Mouse (Mus musculus) liver, embryonic 13.5 days (tissue): ENCODE results near the gene Fam78a. TPM values are rescaled to one million over a fixed set of nuclear protein-coding genes. Genes with fewer than 3 reads are reported as not detected.

Source experiments
- ATAC-seq: fragments of 200-750 bp; cut with Nextera tagmentation; 2 replicates; pipeline ENCODE4 v1.8.0; 2017; ENCODE audit warnings: low read depth, mild to moderate bottlenecking, moderate number of reproducible peaks, moderate library complexity
- DNase-seq: peaks from one replicate; pipeline ENCODE4 v3.0.0; 2022
- H3K27ac ChIP-seq: fragments of 300-500 bp; sonication (generic); 2 replicates; pipeline ENCODE4 v1.5.1; 2015; ENCODE audit warnings: moderate library complexity, mild to moderate bottlenecking, inconsistent platforms
- H3K27me3 ChIP-seq: fragments of 300-500 bp; sonication (generic); 2 replicates; pipeline ENCODE4 v1.6.1; 2015; ENCODE audit warnings: mild to moderate bottlenecking, inconsistent platforms
- H3K36me3 ChIP-seq: fragments of 300-500 bp; sonication (generic); 2 replicates; pipeline ENCODE4 v1.6.1; 2015; ENCODE audit warnings: mild to moderate bottlenecking, inconsistent platforms
- H3K4me1 ChIP-seq: fragments of 300-500 bp; sonication (generic); replicated peaks from 2 replicates; pipeline ENCODE4 v1.6.1; 2015; ENCODE audit warnings: inconsistent platforms
- H3K4me2 ChIP-seq: fragments of 300-500 bp; sonication (generic); 2 replicates; pipeline ENCODE4 v1.6.1; 2015; ENCODE audit warnings: inconsistent platforms, mild to moderate bottlenecking, moderate library complexity
- H3K4me3 ChIP-seq: fragments of 300-500 bp; sonication (generic); replicated peaks from 2 replicates; pipeline ENCODE4 v1.5.1; 2015; ENCODE audit warnings: mild to moderate bottlenecking, inconsistent platforms
- H3K9ac ChIP-seq: fragments of 300-500 bp; sonication (generic); 2 replicates; pipeline ENCODE4 v1.6.1; 2015; ENCODE audit warnings: mild to moderate bottlenecking, inconsistent platforms
- H3K9me3 ChIP-seq: fragments of 300-500 bp; sonication (generic); replicated peaks from 2 replicates; pipeline ENCODE4 v1.6.1; 2016; ENCODE audit warnings: inconsistent platforms
- WGBS: fragments of 180-500 bp; shearing (Covaris S2); methylation state at CpG from one replicate; pipeline ENCODE4 v1.1.7; 2015; ENCODE audit not compliant: insufficient replicate concordance; 5-methylcytosine and 5-hydroxymethylcytosine counted together
- polyA plus RNA-seq: library from polyadenylated mRNA; unstranded; fragments of >200 nt; fragmentation: Nextera tagmentation; extraction: Ambion mirVana; gene quantifications from 2 replicates; pipeline ENCODE4 v1.2.1, GENCODE M21; 2015

Gene Fam78a
- polyA plus RNA-seq, 1 experiment from 2014 or later: 10.6 TPM

DNA sequence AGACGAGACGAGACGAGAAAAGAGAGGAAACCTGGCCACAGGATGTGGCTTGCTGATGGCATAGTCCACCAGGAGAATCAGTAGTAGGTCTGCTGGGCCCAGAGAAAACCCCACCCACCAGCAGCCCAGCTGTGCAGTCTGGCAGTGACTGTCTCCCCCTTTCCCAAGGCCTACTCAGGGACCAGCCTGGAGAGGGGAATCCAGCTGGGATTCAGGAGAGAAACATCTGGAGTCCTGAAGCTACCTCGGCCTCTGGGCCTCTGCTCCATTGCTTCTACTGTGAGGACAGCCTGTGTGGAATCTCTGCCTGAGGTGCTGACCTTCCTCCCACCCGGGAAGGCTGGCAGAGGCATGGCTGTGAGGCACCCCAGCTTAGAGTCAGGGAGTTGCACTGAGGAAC lies 36.5 kb upstream of the Fam78a start:
- H3K4me1 ChIP-seq: peaks cover 56% of the 10 kb centered on the region
- peak overlapping the region; percentile 70 for H3K9ac ChIP-seq
- H3K9me3 ChIP-seq: peaks cover 9% of the 10 kb centered on the region; the same call in 1 of the 2 replicates
- no peak for DNase-seq
- no peak overlapping the region for H3K4me3 ChIP-seq
- WGBS: 29% methylated on average over 5 of the region's 5 CpGs
- peak; percentile 52; the same call in 1 of the 2 replicates for ATAC-seq
- peak overlapping the region; percentile 43 for H3K4me2 ChIP-seq
- no peaks in the 10 kb centered on the region for H3K36me3 ChIP-seq
- H3K27ac ChIP-seq: peak overlapping the region; percentile 84
- no peaks in the 10 kb centered on the region for H3K27me3 ChIP-seq

DNA sequence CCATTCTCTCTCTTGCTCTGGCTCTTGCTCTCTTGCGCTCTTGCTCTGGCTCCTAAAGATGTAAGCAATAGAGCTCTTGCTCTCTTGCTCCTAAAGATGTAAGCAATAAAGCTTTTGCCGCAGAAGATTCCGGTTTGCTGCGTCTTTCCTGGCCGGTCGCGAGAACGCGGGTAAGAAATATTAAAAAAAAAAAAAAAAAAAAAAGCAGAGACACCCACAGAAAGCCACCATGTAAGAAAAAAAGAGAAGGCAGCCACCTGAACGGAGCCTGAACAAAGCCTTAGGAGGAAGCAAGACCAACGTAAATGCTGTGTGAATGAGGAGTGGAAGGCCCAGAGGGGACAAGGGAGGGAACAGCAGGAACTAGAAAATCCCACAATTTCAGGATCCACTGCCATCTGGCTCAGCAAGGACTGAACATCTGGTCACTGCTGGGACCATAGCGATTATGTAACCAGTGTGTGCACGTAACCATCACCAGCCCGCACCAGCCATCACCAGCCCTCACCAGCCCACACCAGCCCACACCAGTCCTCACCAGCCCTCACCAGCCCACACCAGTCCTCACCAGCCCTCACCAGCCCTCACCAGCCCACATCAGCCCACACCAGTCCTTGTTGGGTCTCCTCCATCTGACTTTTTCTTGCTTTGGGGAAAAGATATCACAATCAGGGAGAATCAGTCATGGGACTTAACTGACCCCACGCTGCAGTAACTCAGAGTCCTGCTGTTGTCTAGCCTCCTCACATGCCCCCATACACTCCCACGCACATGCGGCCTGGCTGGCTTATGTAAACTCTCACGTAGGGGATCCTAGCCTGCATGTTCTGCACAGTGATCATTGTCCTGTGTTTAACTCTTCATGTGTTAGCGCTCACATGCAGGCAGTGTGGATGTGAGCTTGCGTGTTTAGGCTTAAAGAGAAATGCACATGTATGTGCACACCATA lies 35.4 kb upstream of the Fam78a start:
- Histone ChIP-seq H3K9ac (peak overlapping the region; percentile 23; the same call in 1 of the 2 replicates), H3K27ac (peak overlapping the region; percentile 67), H3K36me3 (no peaks in the 10 kb centered on the region), H3K4me2 (peak overlapping the region; percentile 17; the same call in 1 of the 2 replicates), H3K9me3 (peaks cover 9% of the 10 kb centered on the region; the same call in 1 of the 2 replicates), H3K27me3 (no peaks in the 10 kb centered on the region), H3K4me1 (peaks cover 57% of the 10 kb centered on the region), H3K4me3 (no peak overlapping the region)
- DNase-seq (no peak), ATAC-seq (no peak)
- 87% methylated on average over 20 of the region's 20 CpGs for WGBS

DNA sequence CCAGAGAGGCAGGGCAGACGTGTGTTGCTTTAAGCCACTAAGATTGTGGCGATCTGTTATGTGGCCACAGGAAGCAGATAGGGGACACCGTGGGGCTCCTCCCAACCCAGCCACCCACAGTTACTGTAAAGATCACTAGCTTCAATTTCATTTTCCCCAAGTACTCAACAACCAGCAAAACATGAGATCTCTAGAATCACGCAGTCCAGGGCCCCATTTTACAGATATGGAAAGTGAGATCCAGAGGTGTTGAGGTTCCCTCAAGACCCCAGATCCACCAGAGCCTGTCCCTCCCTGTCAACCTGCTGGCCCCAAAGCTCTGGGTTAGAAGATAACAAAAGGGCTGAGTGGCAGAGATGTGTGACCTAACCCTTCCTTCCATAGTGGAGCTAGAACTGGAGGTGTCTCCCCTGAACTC lies 31.2 kb upstream of the Fam78a start:
- peak overlapping the region; percentile 53 for H3K4me2 ChIP-seq
- 17% methylated on average over 4 of the region's 4 CpGs for WGBS
- peaks cover 65% of the 10 kb centered on the region for H3K4me1 ChIP-seq
- peak overlapping the region; percentile 11; the same call in 1 of the 2 replicates for H3K4me3 ChIP-seq
- peak overlapping the region; percentile 96 for H3K27ac ChIP-seq
- H3K27me3 ChIP-seq: no peaks in the 10 kb centered on the region
- H3K36me3 ChIP-seq: no peaks in the 10 kb centered on the region
- peak; percentile 91 for ATAC-seq
- H3K9me3 ChIP-seq: peaks cover 9% of the 10 kb centered on the region; the same call in 1 of the 2 replicates
- peak; percentile 63 for DNase-seq
- peak overlapping the region; percentile 63 for H3K9ac ChIP-seq

DNA sequence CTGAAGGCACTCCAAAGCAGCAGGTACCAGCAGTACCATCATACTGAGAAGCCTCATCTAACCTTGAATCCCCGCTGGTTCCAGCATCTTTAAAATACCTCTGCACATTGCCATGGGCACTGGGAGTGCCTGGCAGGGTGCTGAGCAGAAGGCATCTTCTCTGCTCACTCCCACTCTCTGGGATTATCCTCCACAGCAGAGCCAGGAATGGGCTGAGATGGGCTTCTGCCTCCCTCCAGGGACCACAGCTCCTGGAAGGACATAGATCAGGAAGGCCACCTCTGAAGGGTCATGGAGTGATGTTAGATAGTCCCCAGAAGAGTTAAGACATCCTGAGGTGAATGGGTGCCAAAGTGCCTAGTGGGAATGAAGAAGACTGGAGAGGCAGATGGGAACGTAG lies 27.9 kb upstream of the Fam78a start:
- H3K9ac ChIP-seq: 0 out of 2 replicates have a peak overlapping the region, but pooled peaks have one; percentile 23
- WGBS: 81% methylated on average over 2 of the region's 2 CpGs

DNA sequence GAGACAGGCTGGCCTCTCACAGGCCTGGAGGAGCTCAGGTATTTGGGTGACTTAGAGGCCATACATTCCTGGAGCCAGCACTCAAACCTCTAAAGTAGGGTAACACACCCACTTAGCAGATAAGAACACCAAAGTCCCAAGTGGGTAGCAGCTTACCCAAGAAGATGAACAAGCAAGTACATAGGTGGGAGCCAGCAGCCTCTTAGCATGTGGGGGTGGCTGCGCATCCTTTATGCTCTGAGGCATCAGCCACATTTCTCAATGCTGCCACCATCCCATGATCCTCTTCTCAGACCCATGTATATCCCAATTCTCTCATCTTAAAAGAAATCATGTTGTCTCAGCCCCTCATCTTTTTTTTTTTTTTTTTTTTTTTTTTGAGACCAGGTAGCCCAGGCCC lies 26.6 kb upstream of the Fam78a start:
- H3K4me3 ChIP-seq: no peak overlapping the region
- 88% methylated on average over 1 of the region's 1 CpGs for WGBS
- no peaks in the 10 kb centered on the region for H3K9me3 ChIP-seq
- peaks cover 69% of the 10 kb centered on the region for H3K4me1 ChIP-seq
- peak overlapping the region; percentile 56 for H3K27ac ChIP-seq
- no peaks in the 10 kb centered on the region for H3K27me3 ChIP-seq
- H3K9ac ChIP-seq: peak overlapping the region; percentile 37; the same call in 1 of the 2 replicates
- DNase-seq: no peak
- no peak for ATAC-seq
- no peaks in the 10 kb centered on the region for H3K36me3 ChIP-seq
- no peak overlapping the region for H3K4me2 ChIP-seq

More for the DNA sequence above, 27.9 kb upstream of the Fam78a start:
- peak overlapping the region; percentile 96 for H3K27ac ChIP-seq
- H3K4me3 ChIP-seq: no peak overlapping the region
- peaks cover 63% of the 10 kb centered on the region for H3K4me1 ChIP-seq
- DNase-seq (no peak), ATAC-seq (no peak)
- H3K4me2 ChIP-seq: no peak overlapping the region
- H3K9me3 ChIP-seq: peaks cover 6% of the 10 kb centered on the region; the same call in 1 of the 2 replicates
- no peaks in the 10 kb centered on the region for H3K27me3 ChIP-seq
- H3K36me3 ChIP-seq: no peaks in the 10 kb centered on the region

DNA sequence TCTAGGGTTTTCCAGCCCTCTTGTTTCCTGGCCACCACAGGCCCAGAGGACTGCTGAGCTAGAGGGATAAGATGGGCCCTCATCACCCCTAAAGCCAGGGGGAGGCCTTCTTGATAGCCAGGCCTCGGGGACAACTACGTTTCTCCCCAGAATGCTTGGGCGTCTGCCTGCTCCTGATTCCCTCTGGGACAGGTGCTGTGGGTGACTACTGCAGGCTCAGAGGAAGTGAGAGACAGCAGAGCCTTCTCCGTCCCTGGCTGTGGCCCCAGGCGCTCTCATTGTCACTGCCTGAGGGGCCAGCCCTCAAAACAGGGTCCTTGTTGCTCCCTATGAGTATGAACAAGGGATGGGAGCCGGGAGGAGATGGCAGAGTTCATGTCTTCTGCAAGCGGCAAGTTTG lies 21.3 kb upstream of the Fam78a start:
- 67% methylated on average over 7 of the region's 7 CpGs for WGBS
- Histone ChIP-seq H3K27ac (peak overlapping the region; percentile 21), H3K27me3 (no peaks in the 10 kb centered on the region), H3K9me3 (no peaks in the 10 kb centered on the region), H3K4me3 (no peak overlapping the region), H3K4me1 (peaks cover 43% of the 10 kb centered on the region), H3K9ac (peak overlapping the region; percentile 42), H3K4me2 (no peak overlapping the region), H3K36me3 (no peaks in the 10 kb centered on the region)
- ATAC-seq (no peak), DNase-seq (no peak)

DNA sequence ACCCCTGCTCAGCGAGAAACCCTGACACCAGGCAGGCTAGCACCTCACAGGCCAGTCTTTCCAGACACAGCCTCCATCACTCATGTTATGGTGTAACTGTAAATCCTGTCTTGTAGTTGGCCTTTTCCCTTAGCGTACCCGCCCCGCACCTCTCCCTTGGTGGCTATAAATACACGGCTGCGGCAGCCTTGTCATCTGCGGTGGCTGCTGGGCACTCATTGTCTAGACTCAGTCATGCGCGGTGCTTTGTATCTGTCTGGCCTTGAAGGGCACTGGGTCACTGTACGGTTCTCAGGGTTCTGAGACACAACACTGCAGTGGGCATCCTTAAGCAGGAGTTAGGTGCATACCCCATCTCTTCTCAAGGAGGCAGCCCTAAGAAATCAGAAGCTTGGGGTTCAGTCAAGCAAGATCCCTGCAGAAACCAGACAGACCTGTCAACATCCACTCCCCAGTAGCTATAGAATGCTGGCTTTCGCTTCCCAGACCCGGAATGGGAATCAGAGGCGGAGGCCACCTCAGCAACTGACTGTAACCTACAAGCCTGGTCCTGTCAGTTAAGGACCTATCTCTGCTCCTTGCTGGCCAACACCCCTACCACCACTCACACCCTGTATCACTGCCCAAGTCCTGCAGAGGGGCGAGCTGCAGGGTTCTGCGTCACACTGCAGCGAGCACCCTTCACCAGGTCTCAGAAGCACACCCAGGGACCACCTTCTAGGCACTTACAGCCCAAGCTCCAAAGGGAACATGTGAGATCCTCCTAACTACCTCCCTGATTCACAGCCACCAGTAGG lies 20.7 kb upstream of the Fam78a start:
- H3K4me1 ChIP-seq: peaks cover 37% of the 10 kb centered on the region
- H3K27ac ChIP-seq: peak overlapping the region; percentile 21
- H3K9me3 ChIP-seq: no peaks in the 10 kb centered on the region
- 78% methylated on average over 16 of the region's 16 CpGs for WGBS
- H3K36me3 ChIP-seq: no peaks in the 10 kb centered on the region
- H3K4me2 ChIP-seq: no peak overlapping the region
- DNase-seq: no peak
- H3K27me3 ChIP-seq: no peaks in the 10 kb centered on the region
- H3K9ac ChIP-seq: peak overlapping the region; percentile 42
- H3K4me3 ChIP-seq: no peak overlapping the region
- peak; percentile 57 for ATAC-seq

DNA sequence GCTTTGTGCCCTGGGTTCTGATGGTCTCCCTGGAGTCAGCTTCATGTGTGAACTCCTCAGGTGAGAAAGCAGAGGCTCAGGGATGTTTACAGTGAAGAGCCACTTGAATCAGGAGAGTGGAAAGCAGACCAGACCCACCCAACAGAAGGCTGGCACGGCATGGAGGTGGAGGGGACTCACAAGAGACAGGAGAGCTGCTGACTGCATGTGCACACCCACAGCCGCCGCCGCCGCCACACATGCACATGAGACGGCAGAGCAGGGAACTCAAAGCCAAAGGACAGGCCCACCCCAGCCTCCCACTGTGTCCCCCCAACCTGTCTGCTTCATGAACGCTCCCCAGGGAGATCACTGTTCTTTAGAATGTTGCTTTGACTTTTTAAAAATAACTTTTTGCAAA lies 19.5 kb upstream of the Fam78a start:
- DNase-seq (no peak), ATAC-seq (no peak)
- no peaks in the 10 kb centered on the region for H3K27me3 ChIP-seq
- no peak overlapping the region for H3K27ac ChIP-seq
- H3K4me1 ChIP-seq: peaks cover 43% of the 10 kb centered on the region
- no peak overlapping the region for H3K9ac ChIP-seq
- no peaks in the 10 kb centered on the region for H3K9me3 ChIP-seq
- H3K4me2 ChIP-seq: no peak overlapping the region
- 72% methylated on average over 7 of the region's 7 CpGs for WGBS
- H3K36me3 ChIP-seq: no peaks in the 10 kb centered on the region
- no peak overlapping the region for H3K4me3 ChIP-seq

DNA sequence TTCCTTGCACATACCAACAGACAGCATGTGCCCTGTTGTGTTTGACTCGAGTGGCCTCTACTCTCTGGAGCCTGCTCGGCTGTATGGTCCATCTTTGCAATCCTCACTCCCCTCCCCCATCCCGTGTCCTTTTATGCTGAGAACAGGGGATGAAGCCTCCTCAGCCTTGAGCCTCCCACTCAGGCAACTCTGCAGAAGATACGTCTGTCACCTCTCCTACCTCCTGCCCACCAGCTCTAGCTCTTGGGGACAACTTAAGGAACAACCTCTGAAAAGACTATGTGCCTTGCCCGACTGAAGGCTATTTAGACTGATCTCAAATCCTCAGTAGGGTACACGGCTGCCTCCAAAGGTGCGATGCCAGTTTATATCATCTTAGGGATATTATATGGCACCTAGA lies 18.9 kb upstream of the Fam78a start:
- Histone ChIP-seq H3K4me3 (no peak overlapping the region), H3K27ac (no peak overlapping the region), H3K27me3 (no peaks in the 10 kb centered on the region), H3K4me1 (peaks cover 48% of the 10 kb centered on the region), H3K9me3 (no peaks in the 10 kb centered on the region), H3K9ac (no peak overlapping the region), H3K36me3 (no peaks in the 10 kb centered on the region), H3K4me2 (no peak overlapping the region)
- ATAC-seq (no peak), DNase-seq (no peak)
- 76% methylated on average over 7 of the region's 7 CpGs for WGBS

DNA sequence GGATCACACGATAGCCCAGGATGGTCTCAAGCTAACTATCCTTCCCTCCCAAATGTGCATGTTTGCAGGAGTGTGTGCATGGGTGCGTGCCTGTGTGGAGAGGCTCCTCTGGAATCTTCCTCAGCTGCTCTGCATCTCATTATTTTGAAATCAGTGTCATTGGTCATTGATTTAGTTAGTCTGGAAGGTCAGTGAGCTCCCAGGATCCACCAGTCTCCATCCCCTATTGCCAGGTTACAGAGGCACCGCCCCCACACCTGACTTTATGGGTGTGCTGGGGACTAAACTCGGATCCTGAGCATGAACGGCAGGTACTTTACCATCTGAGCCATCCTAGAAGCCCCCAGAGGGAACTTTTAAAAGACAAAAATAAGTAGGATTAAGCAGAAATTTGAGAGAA lies 18.3 kb upstream of the Fam78a start:
- Histone ChIP-seq H3K9me3 (no peaks in the 10 kb centered on the region), H3K9ac (no peak overlapping the region), H3K4me2 (no peak overlapping the region), H3K4me3 (no peak overlapping the region), H3K36me3 (no peaks in the 10 kb centered on the region), H3K27me3 (no peaks in the 10 kb centered on the region), H3K4me1 (peaks cover 52% of the 10 kb centered on the region), H3K27ac (no peak overlapping the region)
- 64% methylated on average over 5 of the region's 5 CpGs for WGBS
- DNase-seq (no peak), ATAC-seq (no peak)

DNA sequence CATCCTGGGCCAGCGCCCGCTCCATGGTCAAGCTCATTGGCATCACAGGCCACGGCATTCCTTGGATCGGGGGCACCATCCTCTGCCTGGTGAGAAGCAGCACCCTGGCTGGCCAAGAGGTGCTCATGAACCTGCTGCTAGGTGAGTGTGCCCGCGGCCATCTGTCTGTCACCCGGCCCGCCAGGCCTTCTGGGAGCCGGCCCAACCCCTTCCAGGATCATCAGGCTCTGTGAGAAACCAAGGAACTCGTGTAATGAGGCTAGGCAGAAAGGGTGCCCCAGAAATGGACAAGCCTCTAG lies 11.4 kb upstream of the Fam78a start:
- no peaks in the 10 kb centered on the region for H3K27me3 ChIP-seq
- H3K4me3 ChIP-seq: peak overlapping the region; percentile 37
- H3K27ac ChIP-seq: peak overlapping the region; percentile 29
- DNase-seq (no peak), ATAC-seq (no peak)
- H3K36me3 ChIP-seq: no peaks in the 10 kb centered on the region
- H3K9ac ChIP-seq: peak overlapping the region; percentile 61
- H3K9me3 ChIP-seq: no peaks in the 10 kb centered on the region
- peak overlapping the region; percentile 59 for H3K4me2 ChIP-seq
- H3K4me1 ChIP-seq: peaks cover 54% of the 10 kb centered on the region
- WGBS: 80% methylated on average over 10 of the region's 10 CpGs
